Mouse (Mus musculus): ENCODE measurements around the gene Lhx5. TPM values are rescaled to one million over a fixed set of nuclear protein-coding genes. Genes with fewer than 3 reads are reported as not detected.

The Lhx5 gene
- polyA plus RNA-seq, 1 experiment = not detected

DNA sequence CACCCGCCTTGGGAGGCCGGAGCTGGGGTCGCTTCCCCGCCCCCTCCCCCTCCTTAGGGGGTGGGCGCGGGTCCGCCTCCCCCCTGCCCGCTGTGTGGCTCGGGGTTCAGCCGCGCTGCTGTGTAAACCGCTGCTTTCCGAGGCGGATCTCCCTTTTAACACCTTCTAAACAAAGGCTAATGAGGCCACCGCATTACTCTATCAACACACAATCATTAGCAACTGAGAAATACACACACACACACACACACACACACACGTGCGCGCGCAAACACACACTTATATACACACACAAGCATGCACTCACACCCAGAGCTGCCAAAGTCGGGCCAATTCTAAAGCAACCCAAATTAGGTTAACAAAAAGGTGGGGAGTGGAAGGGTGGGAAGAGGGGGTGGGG is 5.8 kb upstream of the Lhx5 start:
- DNase-seq = no peak
- Histone ChIP-seq H3K4me1 (ENCODE audit: control insufficient read depth, insufficient read depth, low read length) (no peaks in the 10 kb centered on the region), H3K27me3 (replicated peaks; ENCODE audit: control insufficient read depth, insufficient read depth, low read length) (peaks cover 3% of the 10 kb centered on the region; the same call in 1 of the 2 replicates), H3K27ac (ENCODE audit: insufficient read depth, low read depth, low read length) (no peak overlapping the region), H3K4me3 (ENCODE audit: insufficient read depth, low read depth, low read length) (no peak overlapping the region), H3K36me3 (ENCODE audit: control insufficient read depth, insufficient read depth, low read length) (no peaks in the 10 kb centered on the region)
- TF ChIP-seq POLR2A (IDR thresholded peaks at IDR 0.05; ENCODE audit: low read depth, low read length) (no peak), CTCF (conservative IDR thresholded peaks at IDR 0.05; ENCODE audit: insufficient read depth, insufficient read length, low read depth, low read length) (no peak)
- 1% methylated on average over 20 of the region's 20 CpGs for WGBS

DNA sequence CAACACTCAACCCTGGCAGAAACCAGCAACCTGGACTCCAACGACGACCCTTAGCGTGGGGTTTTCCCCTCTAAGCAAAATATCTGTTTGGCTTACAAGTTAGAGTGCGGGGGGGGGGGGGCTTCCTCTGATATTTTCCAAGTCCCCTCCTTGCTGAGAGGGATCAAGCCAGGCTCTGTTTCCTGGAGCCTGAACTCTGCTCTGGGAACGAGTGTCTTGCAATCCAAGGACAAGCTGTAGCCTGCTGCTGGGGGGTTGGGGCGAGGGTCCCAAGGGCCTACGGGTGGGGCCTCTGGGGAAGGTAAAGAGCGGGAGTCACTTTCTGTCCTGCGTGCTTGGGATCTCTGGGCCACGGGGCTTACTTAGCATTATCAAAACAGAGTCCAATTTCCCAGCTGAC is 4.9 kb upstream of the Lhx5 start:
- no peak overlapping the region for H3K27ac ChIP-seq (ENCODE audit: insufficient read depth, low read depth, low read length)
- H3K4me1 ChIP-seq (ENCODE audit: control insufficient read depth, insufficient read depth, low read length) = no peaks in the 10 kb centered on the region
- peaks cover 3% of the 10 kb centered on the region; the same call in 1 of the 2 replicates for H3K27me3 ChIP-seq (replicated peaks; ENCODE audit: control insufficient read depth, insufficient read depth, low read length)
- no peak overlapping the region for H3K4me3 ChIP-seq (ENCODE audit: insufficient read depth, low read depth, low read length)
- no peak for DNase-seq
- TF ChIP-seq POLR2A (IDR thresholded peaks at IDR 0.05; ENCODE audit: low read depth, low read length) = no peak
- no peak for TF ChIP-seq CTCF (conservative IDR thresholded peaks at IDR 0.05; ENCODE audit: insufficient read depth, insufficient read length, low read depth, low read length)
- H3K36me3 ChIP-seq (ENCODE audit: control insufficient read depth, insufficient read depth, low read length) = no peaks in the 10 kb centered on the region
- WGBS = 3% methylated on average over 10 of the region's 10 CpGs

DNA sequence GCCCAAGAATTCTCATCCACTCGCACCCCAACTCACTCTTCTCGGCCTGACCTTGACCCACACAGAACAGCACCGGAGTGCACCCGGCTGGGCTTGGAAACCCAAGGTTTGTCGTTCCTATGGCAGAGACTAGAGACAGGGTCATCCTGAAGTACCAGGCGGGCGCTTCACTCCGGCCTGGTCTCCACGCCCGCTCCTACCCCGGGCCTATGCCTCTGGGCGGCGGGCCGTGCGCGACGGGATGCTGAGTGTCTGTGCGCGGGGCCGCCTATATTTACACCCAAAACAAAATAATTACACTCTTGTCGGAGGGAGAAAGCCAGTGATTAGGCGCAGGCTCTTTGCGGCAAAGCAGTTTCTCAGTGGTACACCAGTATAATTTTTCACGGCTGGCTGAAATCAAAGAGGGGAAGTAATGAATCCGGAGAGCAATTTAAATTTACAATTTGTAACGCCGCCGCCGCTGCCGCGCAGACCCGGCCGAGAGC is 4.0 kb upstream of the Lhx5 start:
- H3K27ac ChIP-seq (ENCODE audit: insufficient read depth, low read depth, low read length) = no peak overlapping the region
- peaks cover 5% of the 10 kb centered on the region; the same call in 1 of the 2 replicates for H3K27me3 ChIP-seq (replicated peaks; ENCODE audit: control insufficient read depth, insufficient read depth, low read length)
- H3K4me1 ChIP-seq (ENCODE audit: control insufficient read depth, insufficient read depth, low read length) = no peaks in the 10 kb centered on the region
- no peak for TF ChIP-seq CTCF (conservative IDR thresholded peaks at IDR 0.05; ENCODE audit: insufficient read depth, insufficient read length, low read depth, low read length)
- TF ChIP-seq POLR2A (IDR thresholded peaks at IDR 0.05; ENCODE audit: low read depth, low read length) = no peak
- no peak for DNase-seq
- H3K36me3 ChIP-seq (ENCODE audit: control insufficient read depth, insufficient read depth, low read length) = no peaks in the 10 kb centered on the region
- WGBS = under 1% methylated on average over 33 of the region's 33 CpGs
- H3K4me3 ChIP-seq (ENCODE audit: insufficient read depth, low read depth, low read length) = no peak overlapping the region

- Histone ChIP-seq H3K27me3 (replicated peaks; ENCODE audit: control insufficient read depth, insufficient read depth, low read length) (peaks cover 5% of the 10 kb centered on the region), H3K36me3 (ENCODE audit: control insufficient read depth, insufficient read depth, low read length) (no peaks in the 10 kb centered on the region), H3K27ac (ENCODE audit: insufficient read depth, low read depth, low read length) (no peak overlapping the region), H3K4me3 (ENCODE audit: insufficient read depth, low read depth, low read length) (no peak overlapping the region), H3K4me1 (ENCODE audit: control insufficient read depth, insufficient read depth, low read length) (no peaks in the 10 kb centered on the region)
- no peak for DNase-seq
- 2% methylated on average over 21 of the region's 21 CpGs for WGBS
- TF ChIP-seq POLR2A (IDR thresholded peaks at IDR 0.05; ENCODE audit: low read depth, low read length) (no peak), CTCF (conservative IDR thresholded peaks at IDR 0.05; ENCODE audit: insufficient read depth, insufficient read length, low read depth, low read length) (no peak)
These were observed 3.2 kb upstream of the Lhx5 start for GRCm38 (mm10) chr5:120428189-120428838.

GRCm38 (mm10) chr5:120428990-120429389 is 2.5 kb upstream of the Lhx5 start:
- no peak for TF ChIP-seq POLR2A (IDR thresholded peaks at IDR 0.05; ENCODE audit: low read depth, low read length)
- no peak for TF ChIP-seq CTCF (conservative IDR thresholded peaks at IDR 0.05; ENCODE audit: insufficient read depth, insufficient read length, low read depth, low read length)
- H3K36me3 ChIP-seq (ENCODE audit: control insufficient read depth, insufficient read depth, low read length) = no peaks in the 10 kb centered on the region
- WGBS = 5% methylated on average over 5 of the region's 6 CpGs
- DNase-seq = no peak
- no peak overlapping the region for H3K27ac ChIP-seq (ENCODE audit: insufficient read depth, low read depth, low read length)
- no peaks in the 10 kb centered on the region for H3K4me1 ChIP-seq (ENCODE audit: control insufficient read depth, insufficient read depth, low read length)
- peaks cover 5% of the 10 kb centered on the region for H3K27me3 ChIP-seq (replicated peaks; ENCODE audit: control insufficient read depth, insufficient read depth, low read length)
- H3K4me3 ChIP-seq (ENCODE audit: insufficient read depth, low read depth, low read length) = no peak overlapping the region

DNA sequence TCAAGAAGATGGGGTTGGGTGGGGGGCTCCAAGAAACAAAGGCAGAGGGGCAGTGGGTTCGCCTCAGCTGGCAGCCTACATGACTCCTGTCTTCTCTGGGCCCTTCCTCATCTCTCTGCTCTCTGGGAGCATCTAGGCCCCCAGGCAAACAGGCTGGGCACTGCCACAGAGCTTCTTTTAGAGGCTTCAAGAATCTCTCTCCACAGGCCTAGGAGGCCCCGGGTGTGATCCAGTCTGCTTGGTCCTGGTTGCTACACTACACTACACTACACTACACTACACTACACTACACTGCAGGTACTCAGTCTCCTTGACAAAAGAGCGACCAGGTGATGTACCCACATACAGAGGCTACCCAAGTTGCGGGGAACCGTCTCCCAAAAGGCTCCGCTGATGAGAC is 1.8 kb upstream of the Lhx5 start:
- Histone ChIP-seq H3K4me1 (ENCODE audit: control insufficient read depth, insufficient read depth, low read length) (no peaks in the 10 kb centered on the region), H3K36me3 (ENCODE audit: control insufficient read depth, insufficient read depth, low read length) (no peaks in the 10 kb centered on the region), H3K27ac (ENCODE audit: insufficient read depth, low read depth, low read length) (no peak overlapping the region), H3K27me3 (replicated peaks; ENCODE audit: control insufficient read depth, insufficient read depth, low read length) (peaks cover 5% of the 10 kb centered on the region), H3K4me3 (ENCODE audit: insufficient read depth, low read depth, low read length) (no peak overlapping the region)
- WGBS = 6% methylated on average over 6 of the region's 6 CpGs
- no peak for TF ChIP-seq POLR2A (IDR thresholded peaks at IDR 0.05; ENCODE audit: low read depth, low read length)
- DNase-seq = no peak

GRCm38 (mm10) chr5:120431001-120431583 is 407 bp upstream of the Lhx5 start:
- TF ChIP-seq CTCF (conservative IDR thresholded peaks at IDR 0.05; ENCODE audit: insufficient read depth, insufficient read length, low read depth, low read length) (no peak), POLR2A (IDR thresholded peaks at IDR 0.05; ENCODE audit: low read depth, low read length) (no peak)
- peaks cover 4% of the 10 kb centered on the region; the same call in 1 of the 2 replicates for H3K27me3 ChIP-seq (replicated peaks; ENCODE audit: control insufficient read depth, insufficient read depth, low read length)

More at GRCm38 (mm10) chr5:120431001-120431583, 407 bp upstream of the Lhx5 start:
- DNase-seq = no peak
- Histone ChIP-seq H3K27ac (ENCODE audit: insufficient read depth, low read depth, low read length) (no peak overlapping the region), H3K4me1 (ENCODE audit: control insufficient read depth, insufficient read depth, low read length) (no peaks in the 10 kb centered on the region), H3K4me3 (ENCODE audit: insufficient read depth, low read depth, low read length) (no peak overlapping the region), H3K36me3 (ENCODE audit: control insufficient read depth, insufficient read depth, low read length) (no peaks in the 10 kb centered on the region)
- WGBS = 3% methylated on average over 30 of the region's 30 CpGs
